Mouse (Mus musculus) lung, embryonic 14.5 days (tissue): ENCODE results near the gene Slc24a4. TPM values are rescaled to one million over a fixed set of nuclear protein-coding genes. Genes with fewer than 3 reads are reported as not detected.
"Not testable (repeated sequence)": the region's sequence is repeated elsewhere in the genome, so short reads cannot be mapped to it uniquely, and the experiment has no call there.

Experiments
- ATAC-seq: fragments of 200-750 bp; cut with Nextera tagmentation; 2 replicates; pipeline ENCODE4 v1.8.0; 2017; ENCODE audit warnings: mild to moderate bottlenecking, moderate TSS enrichment, moderate library complexity; ENCODE audit not compliant: insufficient read depth
- DNase-seq: peaks from one replicate; pipeline ENCODE4 v3.0.0-alpha.2; 2015
- H3K27ac ChIP-seq: fragments of 300-500 bp; sonication (generic); 2 replicates; pipeline ENCODE4 v1.5.1; 2014; ENCODE audit warnings: low read depth, mild to moderate bottlenecking, moderate library complexity
- H3K27me3 ChIP-seq: fragments of 300-500 bp; sonication (generic); 2 replicates; pipeline ENCODE4 v1.6.1; 2014; ENCODE audit warnings: low read length, control low read depth; ENCODE audit not compliant: insufficient read depth
- H3K36me3 ChIP-seq: fragments of 300-500 bp; sonication (generic); 2 replicates; pipeline ENCODE4 v1.6.1; 2014; ENCODE audit warnings: control low read depth; ENCODE audit not compliant: insufficient read depth
- H3K4me1 ChIP-seq: fragments of 300-500 bp; sonication (generic); 2 replicates; pipeline ENCODE4 v1.6.1; 2014; ENCODE audit warnings: antibody characterized with exemption, control low read depth; ENCODE audit not compliant: insufficient read depth
- H3K4me2 ChIP-seq: fragments of 300-500 bp; sonication (generic); 2 replicates; pipeline ENCODE4 v1.6.1; 2014; ENCODE audit warnings: mild to moderate bottlenecking
- H3K4me3 ChIP-seq: fragments of 300-500 bp; sonication (generic); 2 replicates; pipeline ENCODE4 v1.5.1; 2014; ENCODE audit warnings: low read depth, low read length
- H3K9ac ChIP-seq: fragments of 300-500 bp; sonication (generic); 2 replicates; pipeline ENCODE4 v1.6.1; 2014
- H3K9me3 ChIP-seq: fragments of 300-500 bp; sonication (generic); 2 replicates; pipeline ENCODE4 v1.6.1; 2016; ENCODE audit warnings: low read depth, low read length, control low read depth
- CTCF ChIP-seq: IDR thresholded peaks from 2 replicates; pipeline ENCODE4 v1.5.1; 2016; ENCODE audit warnings: antibody characterized with exemption, low read depth
- WGBS: fragments of 180-500 bp; shearing (Covaris S2); extraction: QIAGEN DNeasy Blood & Tissue Kit; methylation state at CpG from one replicate; pipeline ENCODE4 v1.1.7; 2014; 5-methylcytosine and 5-hydroxymethylcytosine counted together
- polyA plus RNA-seq: library from polyadenylated mRNA; unstranded; fragments of >200 nt; fragmentation: Nextera tagmentation; extraction: Ambion mirVana; gene quantifications from 2 replicates; pipeline ENCODE4 v1.2.1, GENCODE M21; 2014

The Slc24a4 gene
- polyA plus RNA-seq, 1 experiment from 2014 or later: 0.89 TPM

DNA sequence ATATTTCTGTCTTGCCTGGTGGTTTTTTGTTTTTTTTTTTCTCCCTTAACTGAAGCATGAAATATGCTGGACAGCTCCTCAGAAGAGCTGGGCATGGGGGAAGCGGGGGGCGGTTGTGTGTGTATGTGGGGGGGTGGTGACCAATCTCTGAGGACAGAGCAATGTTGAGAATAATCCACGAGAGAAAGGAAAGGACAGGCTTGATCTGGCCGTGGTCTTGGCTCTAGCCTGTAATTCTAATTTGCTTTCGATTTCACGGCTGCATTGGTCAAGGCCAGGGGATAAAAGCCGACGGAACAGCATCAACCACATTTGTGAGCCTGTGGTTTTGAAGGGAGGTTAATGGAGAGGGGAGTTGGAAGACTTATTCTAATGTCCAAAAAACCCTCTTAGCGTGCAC is 54.7 kb downstream of the Slc24a4 start:
- 69% methylated on average over 9 of the region's 9 CpGs for WGBS
- Histone ChIP-seq H3K27me3 (no peaks in the 10 kb centered on the region), H3K9ac (no peak overlapping the region), H3K4me1 (no peaks in the 10 kb centered on the region), H3K4me2 (no peak overlapping the region), H3K36me3 (no peaks in the 10 kb centered on the region), H3K9me3 (no peaks in the 10 kb centered on the region; the same call in 1 of the 2 replicates), H3K27ac (no peak overlapping the region), H3K4me3 (no peak overlapping the region)
- no peak for TF ChIP-seq CTCF
- DNase-seq (no peak), ATAC-seq (no peak)

DNA sequence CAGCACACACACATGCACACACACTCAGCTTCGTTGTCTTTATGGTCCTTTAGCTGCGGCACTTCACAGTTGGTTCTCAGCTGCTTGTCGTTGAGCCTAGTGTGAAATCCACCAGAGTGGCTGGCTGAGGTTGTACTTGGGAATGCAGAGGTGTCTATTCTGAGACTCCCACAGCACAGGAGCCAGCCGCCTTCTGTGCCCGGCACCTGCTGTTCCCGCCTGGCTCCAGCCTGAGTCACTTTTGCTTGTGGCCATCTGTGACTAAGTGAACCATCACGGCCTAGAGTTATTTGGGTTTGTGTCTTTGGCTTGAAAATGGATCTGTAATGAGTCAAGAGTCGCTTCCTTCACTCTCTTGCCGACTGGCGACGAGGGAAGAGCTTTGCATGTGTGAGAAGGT is 62.3 kb downstream of the Slc24a4 start:
- ATAC-seq: no peak
- no peaks in the 10 kb centered on the region for H3K27me3 ChIP-seq
- no peaks in the 10 kb centered on the region for H3K4me1 ChIP-seq
- no peak for DNase-seq
- H3K4me3 ChIP-seq: no peak overlapping the region
- H3K27ac ChIP-seq: no peak overlapping the region
- no peak for TF ChIP-seq CTCF
- H3K9me3 ChIP-seq: no peaks in the 10 kb centered on the region; the same call in 1 of the 2 replicates
- 76% methylated on average over 11 of the region's 11 CpGs for WGBS
- H3K4me2 ChIP-seq: no peak overlapping the region
- H3K9ac ChIP-seq: no peak overlapping the region
- no peaks in the 10 kb centered on the region for H3K36me3 ChIP-seq

GRCm38 (mm10) chr12:102201516-102201915 is 73.0 kb downstream of the Slc24a4 start:
- H3K36me3 ChIP-seq: no peaks in the 10 kb centered on the region
- H3K9ac ChIP-seq: no peak overlapping the region
- H3K4me3 ChIP-seq: no peak overlapping the region
- no peaks in the 10 kb centered on the region for H3K9me3 ChIP-seq
- ATAC-seq: no peak
- H3K4me1 ChIP-seq: no peaks in the 10 kb centered on the region
- no peak for TF ChIP-seq CTCF
- no peak overlapping the region for H3K4me2 ChIP-seq
- no peaks in the 10 kb centered on the region for H3K27me3 ChIP-seq
- peak; percentile 11 for DNase-seq
- 74% methylated on average over 4 of the region's 4 CpGs for WGBS
- H3K27ac ChIP-seq: no peak overlapping the region

- no peak overlapping the region for H3K4me2 ChIP-seq
- H3K27ac ChIP-seq: no peak overlapping the region
- H3K27me3 ChIP-seq: no peaks in the 10 kb centered on the region
- ATAC-seq (peak; percentile 88; the same call in 1 of the 2 replicates), DNase-seq (peak; percentile 73)
- TF ChIP-seq CTCF: no peak
- H3K9me3 ChIP-seq: no peaks in the 10 kb centered on the region
- H3K4me1 ChIP-seq: no peaks in the 10 kb centered on the region
- 21% methylated on average over 9 of the region's 9 CpGs for WGBS
- no peak overlapping the region for H3K9ac ChIP-seq
- H3K4me3 ChIP-seq: no peak overlapping the region
- no peaks in the 10 kb centered on the region for H3K36me3 ChIP-seq
These were observed 74.4 kb downstream of the Slc24a4 start for GRCm38 (mm10) chr12:102202901-102203300.

GRCm38 (mm10) chr12:102206471-102206870 is 77.9 kb downstream of the Slc24a4 start:
- Histone ChIP-seq H3K27me3 (no peaks in the 10 kb centered on the region), H3K4me3 (no peak overlapping the region), H3K27ac (no peak overlapping the region), H3K9ac (no peak overlapping the region), H3K4me2 (no peak overlapping the region), H3K4me1 (no peaks in the 10 kb centered on the region), H3K9me3 (no peaks in the 10 kb centered on the region), H3K36me3 (no peaks in the 10 kb centered on the region)
- 45% methylated on average over 1 of the region's 1 CpGs for WGBS
- ATAC-seq: no peak
- no peak for DNase-seq
- no peak for TF ChIP-seq CTCF

DNA sequence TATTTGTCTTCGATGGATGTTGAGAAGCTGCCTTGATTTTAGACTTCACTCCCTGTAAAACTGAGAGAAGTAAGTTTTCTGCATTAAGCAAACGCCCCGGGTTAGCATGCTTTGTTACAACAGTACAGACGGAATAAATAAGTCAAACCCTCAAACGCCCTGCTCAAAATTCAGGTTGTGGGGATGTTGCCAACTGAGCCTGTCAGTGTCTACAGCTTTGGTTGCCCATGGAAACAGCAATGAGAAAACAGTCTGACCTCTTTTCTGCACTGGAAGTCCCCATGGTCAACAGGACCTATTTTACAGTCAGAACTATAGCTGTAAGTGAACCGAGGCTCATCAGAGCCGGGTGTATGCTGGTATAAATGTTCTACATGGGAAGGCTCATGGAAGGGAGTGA is 78.7 kb downstream of the Slc24a4 start:
- no peaks in the 10 kb centered on the region for H3K9me3 ChIP-seq
- TF ChIP-seq CTCF: no peak
- no peak overlapping the region for H3K9ac ChIP-seq
- H3K4me2 ChIP-seq: no peak overlapping the region
- H3K4me1 ChIP-seq: no peaks in the 10 kb centered on the region
- H3K27ac ChIP-seq: no peak overlapping the region
- DNase-seq (no peak), ATAC-seq (no peak)
- 90% methylated on average over 7 of the region's 7 CpGs for WGBS
- H3K27me3 ChIP-seq: no peaks in the 10 kb centered on the region
- no peaks in the 10 kb centered on the region for H3K36me3 ChIP-seq
- H3K4me3 ChIP-seq: no peak overlapping the region

- no peak overlapping the region for H3K4me3 ChIP-seq
- no peaks in the 10 kb centered on the region for H3K36me3 ChIP-seq
- H3K9me3 ChIP-seq: no peaks in the 10 kb centered on the region
- DNase-seq: no peak
- no peak overlapping the region for H3K4me2 ChIP-seq
- no peak overlapping the region for H3K9ac ChIP-seq
- TF ChIP-seq CTCF: no peak
- no peaks in the 10 kb centered on the region for H3K4me1 ChIP-seq
- ATAC-seq: no peak
- no peak overlapping the region for H3K27ac ChIP-seq
- H3K27me3 ChIP-seq: no peaks in the 10 kb centered on the region
- WGBS: 70% methylated on average over 2 of the region's 2 CpGs
These were observed 82.3 kb downstream of the Slc24a4 start for GRCm38 (mm10) chr12:102210801-102211200.

- no peaks in the 10 kb centered on the region for H3K4me1 ChIP-seq
- no peak for ATAC-seq
These were observed 94.9 kb downstream of the Slc24a4 start for GRCm38 (mm10) chr12:102223404-102223803.

DNA sequence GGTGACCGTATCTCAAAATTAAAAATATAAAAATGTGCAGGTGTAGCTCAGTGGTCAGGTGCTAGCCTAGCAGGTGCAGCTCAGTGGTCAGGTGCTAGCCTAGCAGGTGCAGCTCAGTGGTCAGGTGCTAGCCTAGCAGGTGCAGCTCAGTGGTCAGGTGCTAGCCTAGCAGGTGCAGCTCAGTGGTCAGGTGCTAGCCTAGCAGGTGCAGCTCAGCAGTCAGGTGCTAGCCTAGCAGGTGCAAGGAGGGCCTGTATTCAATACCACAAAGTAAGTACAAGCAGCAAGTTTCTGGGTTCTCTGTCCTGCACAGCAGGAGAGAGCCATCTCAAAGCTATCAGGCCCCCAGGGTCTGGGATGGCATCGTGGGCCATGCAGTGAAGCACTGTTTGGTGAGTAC is 95.6 kb downstream of the Slc24a4 start:
- H3K4me2 ChIP-seq, H3K36me3 ChIP-seq, ATAC-seq, H3K27me3 ChIP-seq, H3K4me3 ChIP-seq, DNase-seq, H3K9me3 ChIP-seq, H3K27ac ChIP-seq, H3K4me1 ChIP-seq, H3K9ac ChIP-seq: not testable (repeated sequence)
- WGBS: 72% methylated on average over 2 of the region's 2 CpGs

More at GRCm38 (mm10) chr12:102223404-102223803, 94.9 kb downstream of the Slc24a4 start:
- no peak overlapping the region for H3K9ac ChIP-seq
- DNase-seq: no peak
- H3K4me3 ChIP-seq: no peak overlapping the region
- no peaks in the 10 kb centered on the region for H3K36me3 ChIP-seq
- no peak overlapping the region for H3K4me2 ChIP-seq
- TF ChIP-seq CTCF: no peak
- no peaks in the 10 kb centered on the region for H3K9me3 ChIP-seq
- no peaks in the 10 kb centered on the region for H3K27me3 ChIP-seq
- 83% methylated on average over 6 of the region's 6 CpGs for WGBS
- H3K27ac ChIP-seq: no peak overlapping the region
